Mouse (Mus musculus) intestine, embryonic 14.5 days (tissue): ENCODE measurements at regions not wholly inside any gene's neighbourhood (a gene's known extent, or its start where the extent isn't known, plus 50 kb on each side); places are given as distances from the start of the nearest gene placed in this dataset.

Experiments
- ATAC-seq: fragments of 200-750 bp; cut with Nextera tagmentation; replicated peaks from 2 replicates; pipeline ENCODE4 v1.8.0; 2017; ENCODE audit warnings: low read depth, moderate number of reproducible peaks, moderate TSS enrichment, moderate library complexity; ENCODE audit not compliant: low FRiP score, low TSS enrichment
- DNase-seq: peaks from one replicate; pipeline ENCODE4 v3.0.0-alpha.2; 2018; ENCODE audit warnings: low spot score
- H3K27ac ChIP-seq: fragments of 300-500 bp; sonication (generic); 2 replicates; pipeline ENCODE4 v1.5.1; 2014; ENCODE audit warnings: low read depth, mild to moderate bottlenecking, control low read depth
- H3K27me3 ChIP-seq: fragments of 300-500 bp; sonication (generic); replicated peaks from 2 replicates; pipeline ENCODE4 v1.6.1; 2014; ENCODE audit warnings: low read length, control low read depth; ENCODE audit not compliant: control insufficient read depth, insufficient read depth
- H3K36me3 ChIP-seq: fragments of 300-500 bp; sonication (generic); 2 replicates; pipeline ENCODE4 v1.6.1; 2014; ENCODE audit warnings: low read length, control low read depth; ENCODE audit not compliant: control insufficient read depth, insufficient read depth
- H3K4me1 ChIP-seq: fragments of 300-500 bp; sonication (generic); replicated peaks from 2 replicates; pipeline ENCODE4 v1.6.1; 2014; ENCODE audit warnings: low read length, control low read depth, mixed read lengths; ENCODE audit not compliant: control insufficient read depth, insufficient read depth
- H3K4me2 ChIP-seq: fragments of 300-500 bp; sonication (generic); 2 replicates; pipeline ENCODE4 v1.6.1; 2014; ENCODE audit warnings: low read length
- H3K4me3 ChIP-seq: fragments of 300-500 bp; sonication (generic); 2 replicates; pipeline ENCODE4 v1.5.1; 2014; ENCODE audit warnings: low read depth, low read length, control low read depth, mixed read lengths
- H3K9ac ChIP-seq: fragments of 300-500 bp; sonication (generic); 2 replicates; pipeline ENCODE4 v1.6.1; 2014; ENCODE audit warnings: mild to moderate bottlenecking, low read length
- H3K9me3 ChIP-seq: fragments of 300-500 bp; sonication (generic); 2 replicates; pipeline ENCODE4 v1.6.1; 2016; ENCODE audit warnings: low read length, control low read depth; ENCODE audit not compliant: control insufficient read depth
- WGBS: fragments of 180-500 bp; shearing (Covaris S2); extraction: QIAGEN DNeasy Blood & Tissue Kit; methylation state at CpG from one replicate; pipeline ENCODE4 v1.1.7; 2014; 5-methylcytosine and 5-hydroxymethylcytosine counted together

DNA sequence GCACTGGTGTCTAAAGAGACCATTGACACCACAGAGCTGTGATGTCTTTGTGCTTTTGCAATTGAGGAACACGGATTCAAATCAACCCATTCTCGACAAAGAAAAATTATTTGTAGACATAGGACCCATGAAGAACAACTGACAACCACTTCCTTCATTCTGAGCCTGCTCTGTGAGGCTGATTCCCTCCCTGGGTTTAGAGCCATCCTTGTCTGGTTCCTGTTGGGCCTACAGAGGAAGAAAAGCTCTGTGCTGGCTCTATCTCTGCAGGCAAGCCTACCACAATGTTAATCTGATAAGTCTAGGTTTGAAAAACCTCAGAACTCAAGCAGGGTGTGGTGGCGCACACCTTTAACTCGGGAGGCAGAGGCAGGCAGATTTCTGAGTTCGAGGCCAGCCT lies 84.2 kb upstream of the Tbl1xr1 start:
- Histone ChIP-seq H3K9ac (no peak overlapping the region), H3K4me2 (no peak overlapping the region), H3K4me3 (no peak overlapping the region), H3K4me1 (no peaks in the 10 kb centered on the region), H3K9me3 (no peaks in the 10 kb centered on the region), H3K27me3 (no peaks in the 10 kb centered on the region), H3K27ac (no peak overlapping the region), H3K36me3 (no peaks in the 10 kb centered on the region)
- no peak for DNase-seq
- 93% methylated on average over 5 of the region's 5 CpGs for WGBS
- no peak for ATAC-seq

DNA sequence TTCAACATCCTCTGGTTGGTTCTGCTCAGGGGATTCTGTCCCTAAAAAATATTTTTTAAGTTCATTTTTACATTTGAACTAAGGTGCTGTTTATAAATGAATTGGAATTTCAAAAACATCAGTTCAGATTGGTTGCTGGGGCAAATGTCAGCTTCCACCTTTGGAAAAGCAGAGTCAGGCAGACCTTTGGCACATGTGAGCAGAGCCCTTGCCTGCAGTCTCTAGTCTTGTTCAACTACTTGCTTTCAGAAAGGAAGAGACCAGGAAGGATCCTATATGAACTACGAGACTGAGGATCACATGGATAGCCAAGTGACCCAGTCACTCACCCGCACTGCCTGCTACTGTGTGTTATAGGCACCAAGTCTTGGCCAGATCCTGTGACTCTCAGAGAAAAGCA lies 82.5 kb upstream of the Tbl1xr1 start:
- Histone ChIP-seq H3K4me3 (no peak overlapping the region), H3K4me1 (no peaks in the 10 kb centered on the region), H3K36me3 (no peaks in the 10 kb centered on the region), H3K4me2 (no peak overlapping the region), H3K27me3 (no peaks in the 10 kb centered on the region), H3K27ac (no peak overlapping the region), H3K9ac (no peak overlapping the region), H3K9me3 (0 out of 2 replicates have a peak, but pooled peaks cover 2% of the 10 kb centered on the region)
- DNase-seq: no peak
- ATAC-seq: no peak
- 87% methylated on average over 2 of the region's 2 CpGs for WGBS

DNA sequence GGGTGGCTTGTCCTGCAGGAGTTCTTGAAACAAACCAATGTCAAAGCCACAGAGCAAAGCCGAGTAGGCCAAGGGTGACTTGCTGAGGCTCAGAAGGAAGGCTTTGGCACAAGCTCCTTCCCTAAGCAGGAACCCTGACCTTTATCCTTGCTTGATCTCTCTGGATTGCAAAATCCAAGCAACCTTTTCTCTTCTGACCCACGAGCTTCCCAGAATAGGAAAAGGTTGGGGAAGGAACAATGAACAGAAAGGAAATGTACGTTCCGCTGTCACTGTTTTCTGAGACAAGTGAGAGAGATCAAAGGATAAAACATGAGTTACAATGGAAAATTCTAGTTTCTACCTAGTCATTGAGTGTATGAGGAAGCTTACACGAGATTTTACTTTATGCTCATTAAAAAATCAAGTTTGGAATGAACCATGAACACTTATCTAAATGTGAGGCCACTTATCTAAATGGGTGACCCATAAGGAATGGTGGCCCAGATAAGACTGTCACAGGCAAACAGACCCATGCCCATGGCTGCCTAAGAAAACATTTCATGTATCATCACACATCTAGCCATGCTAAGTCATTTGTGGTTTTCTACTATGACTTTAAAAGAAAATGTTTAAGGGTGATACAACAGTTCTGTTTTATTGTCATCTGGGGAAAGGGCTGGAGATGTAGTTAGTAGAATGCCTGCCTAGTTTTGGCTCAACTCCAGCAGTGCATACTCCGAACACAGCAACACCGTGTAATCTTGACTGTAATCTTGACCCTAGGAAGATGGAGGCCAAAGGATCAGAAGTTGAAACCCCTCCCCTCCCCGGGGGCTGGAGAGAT lies 80.7 kb upstream of the Tbl1xr1 start:
- H3K4me1 ChIP-seq: no peaks in the 10 kb centered on the region
- 74% methylated on average over 8 of the region's 8 CpGs for WGBS
- H3K4me3 ChIP-seq: no peak overlapping the region
- ATAC-seq (no peak), DNase-seq (no peak)
- no peak overlapping the region for H3K4me2 ChIP-seq
- no peak overlapping the region for H3K9ac ChIP-seq
- H3K9me3 ChIP-seq: 0 out of 2 replicates have a peak, but pooled peaks cover 4% of the 10 kb centered on the region
- no peak overlapping the region for H3K27ac ChIP-seq
- no peaks in the 10 kb centered on the region for H3K36me3 ChIP-seq
- no peaks in the 10 kb centered on the region for H3K27me3 ChIP-seq

DNA sequence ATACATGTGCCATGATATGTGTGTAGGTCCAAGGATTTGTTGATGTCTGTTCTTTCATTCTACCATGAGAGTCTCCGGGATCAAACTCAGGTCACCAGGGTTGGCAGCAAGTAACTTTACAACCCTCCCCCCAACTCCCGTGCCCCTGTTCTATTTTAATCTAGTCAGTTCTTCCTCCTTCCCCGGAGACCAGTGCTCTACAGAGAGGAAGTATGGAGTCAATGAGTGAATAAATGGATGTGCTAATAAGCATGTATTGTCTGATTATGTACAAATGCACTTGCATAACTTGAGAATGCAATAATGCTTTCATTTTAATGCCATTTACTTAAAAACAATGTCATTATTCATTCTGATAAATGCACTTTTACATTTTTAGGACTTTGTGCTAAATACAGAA lies 79.1 kb upstream of the Tbl1xr1 start:
- no peak for ATAC-seq
- Histone ChIP-seq H3K36me3 (no peaks in the 10 kb centered on the region), H3K4me1 (no peaks in the 10 kb centered on the region), H3K27me3 (no peaks in the 10 kb centered on the region), H3K4me2 (no peak overlapping the region), H3K9ac (no peak overlapping the region), H3K4me3 (no peak overlapping the region), H3K9me3 (0 out of 2 replicates have a peak, but pooled peaks cover 4% of the 10 kb centered on the region), H3K27ac (no peak overlapping the region)
- WGBS: 78% methylated on average over 3 of the region's 3 CpGs
- DNase-seq: no peak

DNA sequence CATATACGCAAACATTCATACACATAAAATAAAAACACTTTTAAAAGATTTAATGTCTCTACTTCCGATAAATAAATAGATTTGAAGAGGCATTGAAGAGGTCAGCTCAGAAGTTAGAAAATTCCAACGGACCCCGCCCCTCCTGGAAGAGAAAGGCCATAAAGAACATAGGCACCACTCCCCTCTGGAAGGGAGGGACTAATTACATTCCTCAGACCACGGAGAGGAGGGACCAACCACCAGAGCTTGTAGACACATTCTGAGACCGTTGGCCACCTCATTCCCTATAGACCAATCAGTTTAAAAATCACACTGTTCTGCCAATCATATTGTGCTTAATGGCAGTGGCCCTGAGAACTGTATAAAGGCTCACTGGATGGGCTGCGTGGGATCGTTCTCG lies 71.0 kb upstream of the Tbl1xr1 start:
- DNase-seq: no peak
- Histone ChIP-seq H3K4me2 (no peak overlapping the region), H3K9me3 (no peaks in the 10 kb centered on the region), H3K4me3 (no peak overlapping the region), H3K9ac (no peak overlapping the region), H3K27me3 (no peaks in the 10 kb centered on the region), H3K27ac (no peak overlapping the region), H3K36me3 (no peaks in the 10 kb centered on the region), H3K4me1 (no peaks in the 10 kb centered on the region)
- no peak for ATAC-seq
- WGBS: 74% methylated on average over 9 of the region's 9 CpGs

DNA sequence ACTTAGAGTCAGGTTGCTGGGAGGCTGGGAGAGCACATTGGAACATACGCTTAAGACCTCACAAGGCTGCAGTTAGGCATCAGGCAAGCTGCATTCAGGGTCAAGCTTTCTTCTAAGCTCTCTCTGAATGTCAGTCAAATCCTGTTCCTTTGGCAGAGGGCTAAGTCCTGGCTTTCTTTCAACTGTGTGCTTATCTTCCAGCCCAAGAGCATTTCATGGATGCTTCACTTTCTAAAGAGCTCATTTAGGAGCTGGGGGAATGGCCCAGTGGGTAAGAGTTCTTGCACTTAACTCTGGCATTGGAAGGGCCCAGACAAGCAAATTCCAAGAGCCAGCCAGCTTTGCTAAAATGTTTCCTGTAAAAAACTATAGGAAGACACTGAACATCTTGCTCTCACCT lies 70.3 kb upstream of the Tbl1xr1 start:
- WGBS: 93% methylated on average over 1 of the region's 1 CpGs
- no peak overlapping the region for H3K4me3 ChIP-seq

DNA sequence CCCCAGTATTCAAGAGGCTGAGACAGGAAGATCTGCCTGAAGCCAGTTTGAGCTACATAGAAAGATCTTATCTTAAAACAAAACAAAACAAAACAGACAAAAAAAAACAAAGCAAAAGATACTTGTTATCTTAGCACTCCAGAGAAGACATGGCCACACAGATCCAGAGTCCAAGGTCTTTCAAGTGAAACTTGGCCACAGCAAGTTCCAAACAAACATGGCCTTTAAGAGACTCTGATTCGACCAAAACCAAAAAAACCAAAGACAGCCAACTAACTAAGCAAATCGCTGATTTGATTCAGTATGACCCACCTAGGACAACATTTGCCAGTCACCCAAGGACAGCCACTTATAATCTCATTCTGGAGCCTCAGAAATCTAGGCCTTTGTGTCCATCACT lies 69.8 kb upstream of the Tbl1xr1 start:
- 86% methylated on average over 2 of the region's 2 CpGs for WGBS
- no peak overlapping the region for H3K9ac ChIP-seq
- H3K4me1 ChIP-seq: no peaks in the 10 kb centered on the region
- H3K9me3 ChIP-seq: no peaks in the 10 kb centered on the region
- ATAC-seq: no peak
- no peak for DNase-seq
- H3K36me3 ChIP-seq: no peaks in the 10 kb centered on the region
- no peak overlapping the region for H3K4me3 ChIP-seq
- no peak overlapping the region for H3K4me2 ChIP-seq
- H3K27ac ChIP-seq: no peak overlapping the region
- no peaks in the 10 kb centered on the region for H3K27me3 ChIP-seq

More for the DNA sequence above, 70.3 kb upstream of the Tbl1xr1 start:
- ATAC-seq (no peak), DNase-seq (no peak)
- H3K27me3 ChIP-seq: no peaks in the 10 kb centered on the region
- no peak overlapping the region for H3K27ac ChIP-seq
- H3K4me1 ChIP-seq: no peaks in the 10 kb centered on the region
- no peaks in the 10 kb centered on the region for H3K9me3 ChIP-seq
- H3K9ac ChIP-seq: no peak overlapping the region
- no peaks in the 10 kb centered on the region for H3K36me3 ChIP-seq
- H3K4me2 ChIP-seq: no peak overlapping the region

DNA sequence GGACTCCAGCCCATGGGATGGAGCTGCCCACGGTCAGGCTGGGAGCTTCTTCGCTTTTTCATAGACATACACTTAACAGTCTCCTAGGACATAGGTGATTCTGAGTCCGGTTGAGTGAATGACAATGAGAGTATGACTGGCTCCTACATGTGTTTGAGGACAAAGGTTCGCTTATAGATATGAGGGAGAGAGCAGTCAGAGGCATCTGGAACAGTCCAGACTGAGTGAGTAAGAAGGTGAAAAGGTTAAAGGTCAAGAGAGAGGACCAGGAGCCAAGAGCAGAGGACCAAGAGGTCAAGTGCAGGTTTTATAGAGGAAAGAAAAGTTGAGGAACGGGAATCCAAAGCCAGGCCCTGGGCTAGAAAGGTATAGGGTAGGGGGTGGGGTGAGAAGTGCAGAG lies 68.7 kb upstream of the Tbl1xr1 start:
- no peak for ATAC-seq

DNA sequence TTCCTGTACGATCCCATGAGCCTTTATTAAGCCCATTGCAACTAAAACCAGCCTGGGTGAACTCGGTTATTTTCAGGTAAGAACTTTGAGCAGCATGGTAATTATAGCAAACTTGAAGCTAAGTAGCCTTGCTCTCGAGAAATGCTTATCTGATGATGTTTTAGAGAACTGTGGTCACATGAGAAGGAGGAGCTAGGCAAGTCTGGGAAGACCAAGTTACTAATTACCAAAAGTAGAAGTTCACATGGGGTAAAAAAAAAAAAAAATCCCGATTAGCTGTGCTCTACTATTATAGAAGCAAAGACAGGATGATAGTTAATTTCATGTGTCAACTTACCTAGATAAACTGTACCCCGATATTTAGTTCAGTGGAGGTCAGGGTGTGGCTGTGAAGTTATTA lies 68.0 kb upstream of the Tbl1xr1 start:
- no peak for DNase-seq
- no peaks in the 10 kb centered on the region for H3K27me3 ChIP-seq
- H3K27ac ChIP-seq: no peak overlapping the region
- no peak overlapping the region for H3K4me3 ChIP-seq
- WGBS: 82% methylated on average over 5 of the region's 5 CpGs
- H3K9me3 ChIP-seq: no peaks in the 10 kb centered on the region
- H3K4me2 ChIP-seq: no peak overlapping the region
- no peak for ATAC-seq
- no peak overlapping the region for H3K9ac ChIP-seq
- no peaks in the 10 kb centered on the region for H3K4me1 ChIP-seq
- no peaks in the 10 kb centered on the region for H3K36me3 ChIP-seq

More for the DNA sequence above, 68.7 kb upstream of the Tbl1xr1 start:
- no peak overlapping the region for H3K27ac ChIP-seq
- 84% methylated on average over 5 of the region's 5 CpGs for WGBS
- H3K4me2 ChIP-seq: no peak overlapping the region
- no peak overlapping the region for H3K4me3 ChIP-seq
- H3K27me3 ChIP-seq: no peaks in the 10 kb centered on the region
- H3K9ac ChIP-seq: no peak overlapping the region
- no peaks in the 10 kb centered on the region for H3K9me3 ChIP-seq
- no peaks in the 10 kb centered on the region for H3K36me3 ChIP-seq
- DNase-seq: no peak
- H3K4me1 ChIP-seq: no peaks in the 10 kb centered on the region
